Comparison of ENCODE assay signal across 8 mouse cellular contexts in genomic region chr10:54117763-54118162, GRCm38 (mm10). TPM values are rescaled to one million over a fixed set of nuclear protein-coding genes. Genes with fewer than 3 reads are reported as not detected.
DNase-seq lines count a peak whose midpoint lies in the region; ATAC-seq lines count a peak whose summit lies in the region.

No protein-coding gene starts in this region.

- DNase-seq in urinary bladder, postnatal 25 days (ENCODE audit: low spot score): peak; percentile 7
- no peak for DNase-seq in urinary bladder, postnatal 4 days (ENCODE audit: low spot score in 2 of 2)
- DNase-seq in forelimb bud, embryonic 11.5 days (ENCODE audit: low read depth, low spot score): peak; percentile 23
- DNase-seq in heart, postnatal 4 days: peak; percentile 46
- DNase-seq in left cerebral cortex, postnatal 14 days (ENCODE audit: low spot score in 2 of 2): peak; percentile 30 to 57
- no peak for DNase-seq in testis, postnatal 14 days (ENCODE audit: low spot score)

- peak; percentile 84 for ATAC-seq in monocyte, adult 5-6 weeks (replicated peaks; ENCODE audit: insufficient number of reproducible peaks, low FRiP score, low TSS enrichment, poor library complexity, severe bottlenecking)
- no peak for ATAC-seq in forebrain, embryonic 16.5 days

- no peak overlapping the region for H3K9ac ChIP-seq in forebrain, embryonic 16.5 days (replicated peaks; ENCODE audit: low read depth, low read length)

- H3K4me1 ChIP-seq in forebrain, embryonic 16.5 days (replicated peaks; ENCODE audit: control insufficient read depth, insufficient read depth, low read length): no peaks in the 10 kb centered on the region

- H3K9me3 ChIP-seq in forebrain, embryonic 16.5 days (ENCODE audit: control insufficient read depth, low read length): no peaks in the 10 kb centered on the region

- no peak overlapping the region for H3K27ac ChIP-seq in forebrain, embryonic 16.5 days (ENCODE audit: low read length)

- H3K36me3 ChIP-seq in forebrain, embryonic 16.5 days (ENCODE audit: control insufficient read depth, insufficient read depth): no peaks in the 10 kb centered on the region

- intact Hi-C loops in left cerebral cortex, postnatal 14 days (cut with DNase I): no loop called here

- no peak overlapping the region for H3K4me3 ChIP-seq in forebrain, embryonic 16.5 days (replicated peaks; ENCODE audit: low read length)

- WGBS in forebrain, embryonic 16.5 days: 77% methylated on average over 4 of the region's 4 CpGs

- H3K27me3 ChIP-seq in forebrain, embryonic 16.5 days (replicated peaks; ENCODE audit: control insufficient read depth, insufficient read depth, low read length): no peaks in the 10 kb centered on the region

- H3K4me2 ChIP-seq in forebrain, embryonic 16.5 days (ENCODE audit: low read length): no peak overlapping the region

RNA-seq across cellular contexts. Expression of gene Man1a, which starts 41.4 kb away (rescaled TPM):
- 10 to 100 TPM; 21.4 to 22.1 TPM for total RNA-seq in heart, postnatal 4 days (2021)
- 10 to 100 TPM; 25.1 to 29.9 TPM for total RNA-seq in left cerebral cortex, postnatal 14 days (2021)
- total RNA-seq in monocyte, adult 5-6 weeks (2017): 119 to 131 TPM (median 129 TPM) in 3 replicates
- 3.2 and 3.8 TPM in 2 replicates for polyA plus RNA-seq in forebrain, embryonic 16.5 days (2015; fragmentation: Nextera tagmentation; extraction: Ambion mirVana)

Comparison
In these comparisons a context has a peak if more than half of its experiments do, and no peak if none do; other contexts are left out.
1. DNase-seq: peak in urinary bladder, postnatal 25 days (single experiment), forelimb bud, embryonic 11.5 days (single experiment), heart, postnatal 4 days (single experiment) and left cerebral cortex, postnatal 14 days (2 of 2); none in urinary bladder, postnatal 4 days (0 of 2) and testis, postnatal 14 days (single experiment).